Mouse (Mus musculus) spleen, postnatal 0 days (tissue): ENCODE data around the gene Vmn2r39. TPM values are rescaled to one million over a fixed set of nuclear protein-coding genes. Genes with fewer than 3 reads are reported as not detected.

Source experiments
- polyA plus RNA-seq: library from polyadenylated mRNA; unstranded; fragments of >200 nt; fragmentation: Nextera tagmentation; extraction: Ambion mirVana; gene quantifications from 2 replicates; pipeline ENCODE4 v1.2.1, GENCODE M21; 2015

Vmn2r39 gene
- polyA plus RNA-seq, result not detected in 2 replicates

GRCm38 (mm10) chr7:9030698-9031097, at the start of gene Vmn2r39:
Vmn2r39 (minus strand) TSS chr7:9030798.

Other genes with a start within 250 kb of the Vmn2r39 start
- gene Vmn2r40, start 99.4 kb downstream of the Vmn2r39 start, polyA plus RNA-seq, result not detected in 2 replicates
- not detected in 2 replicates for gene Vmn2r38, start 67.1 kb upstream of the Vmn2r39 start, polyA plus RNA-seq
- gene Vmn2r37, start 192.9 kb upstream of the Vmn2r39 start, polyA plus RNA-seq, result not detected in 2 replicates